Mouse (Mus musculus) embryonic fibroblast, embryonic 13.5 days (primary cell): Measurements from ENCODE around the gene Aoc3.

ENCODE experiments used
- CTCF ChIP-seq: IDR thresholded peaks from 2 replicates; pipeline ENCODE4 v1.5.1; 2011; ENCODE audit warnings: mild to moderate bottlenecking, control low read depth, low read length, moderate library complexity, borderline replicate concordance; ENCODE audit not compliant: insufficient read depth
- POLR2A ChIP-seq: IDR thresholded peaks from 2 replicates; pipeline ENCODE4 v1.6.1; 2011; ENCODE audit warnings: low read depth, mild to moderate bottlenecking, control low read depth, low read length, moderate library complexity

GRCm38 (mm10) chr11:101357505-101358182 lies 27.2 kb downstream of the Aoc3 start:
- TF ChIP-seq CTCF (no peak), POLR2A (no peak)
